Mouse (Mus musculus): ENCODE measurements at regions not wholly inside any gene's neighbourhood (a gene's known extent, or its start where the extent isn't known, plus 50 kb on each side); places are given as distances from the start of the nearest gene placed in this dataset.

DNA sequence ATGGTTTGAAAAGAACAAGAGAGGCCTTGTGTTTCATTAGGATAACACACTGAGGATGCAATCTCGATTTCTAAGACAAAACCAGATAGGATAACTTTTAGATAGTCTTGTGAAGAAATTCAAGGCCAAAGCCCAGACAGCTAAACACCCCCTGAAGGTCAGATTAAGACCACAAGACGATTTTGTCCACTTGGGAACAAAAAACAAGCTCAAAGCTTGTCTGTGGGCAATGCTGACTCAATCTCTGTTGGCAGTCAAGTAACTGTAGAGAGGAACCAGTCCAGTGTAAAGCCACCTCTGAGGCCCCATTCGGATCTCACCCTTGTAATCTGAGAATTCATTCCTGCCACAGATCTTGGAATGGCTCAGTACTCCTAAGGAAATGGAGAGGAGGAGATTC lies 75.7 kb upstream of the Slc39a10 start:
- Histone ChIP-seq H3K4me3 (ENCODE audit: insufficient read depth, low read length) (no peak overlapping the region), H3K27ac (ENCODE audit: insufficient read depth, low read length) (no peak overlapping the region), H3K4me1 (ENCODE audit: control insufficient read depth, insufficient read depth, low read length) (peaks cover 6% of the 10 kb centered on the region; the same call in 1 of the 2 replicates)
- TF ChIP-seq CTCF (IDR thresholded peaks at IDR 0.05; ENCODE audit: extremely low read depth, insufficient read depth, low read length), result no peak
- TF ChIP-seq POLR2A (IDR thresholded peaks at IDR 0.05; ENCODE audit: extremely low read depth, insufficient read depth, low read length), result no peak

- H3K4me3 ChIP-seq (ENCODE audit: insufficient read depth, low read length), result no peak overlapping the region
- H3K4me1 ChIP-seq (ENCODE audit: control insufficient read depth, insufficient read depth, low read length), result peaks cover 8% of the 10 kb centered on the region; the same call in 1 of the 2 replicates
- TF ChIP-seq CTCF (IDR thresholded peaks at IDR 0.05; ENCODE audit: extremely low read depth, insufficient read depth, low read length), result no peak
- H3K27ac ChIP-seq (ENCODE audit: insufficient read depth, low read length), result peak overlapping the region; percentile 99
Observed at GRCm38 (mm10) chr1:46966917-46967266, 74.2 kb upstream of the Slc39a10 start.

DNA sequence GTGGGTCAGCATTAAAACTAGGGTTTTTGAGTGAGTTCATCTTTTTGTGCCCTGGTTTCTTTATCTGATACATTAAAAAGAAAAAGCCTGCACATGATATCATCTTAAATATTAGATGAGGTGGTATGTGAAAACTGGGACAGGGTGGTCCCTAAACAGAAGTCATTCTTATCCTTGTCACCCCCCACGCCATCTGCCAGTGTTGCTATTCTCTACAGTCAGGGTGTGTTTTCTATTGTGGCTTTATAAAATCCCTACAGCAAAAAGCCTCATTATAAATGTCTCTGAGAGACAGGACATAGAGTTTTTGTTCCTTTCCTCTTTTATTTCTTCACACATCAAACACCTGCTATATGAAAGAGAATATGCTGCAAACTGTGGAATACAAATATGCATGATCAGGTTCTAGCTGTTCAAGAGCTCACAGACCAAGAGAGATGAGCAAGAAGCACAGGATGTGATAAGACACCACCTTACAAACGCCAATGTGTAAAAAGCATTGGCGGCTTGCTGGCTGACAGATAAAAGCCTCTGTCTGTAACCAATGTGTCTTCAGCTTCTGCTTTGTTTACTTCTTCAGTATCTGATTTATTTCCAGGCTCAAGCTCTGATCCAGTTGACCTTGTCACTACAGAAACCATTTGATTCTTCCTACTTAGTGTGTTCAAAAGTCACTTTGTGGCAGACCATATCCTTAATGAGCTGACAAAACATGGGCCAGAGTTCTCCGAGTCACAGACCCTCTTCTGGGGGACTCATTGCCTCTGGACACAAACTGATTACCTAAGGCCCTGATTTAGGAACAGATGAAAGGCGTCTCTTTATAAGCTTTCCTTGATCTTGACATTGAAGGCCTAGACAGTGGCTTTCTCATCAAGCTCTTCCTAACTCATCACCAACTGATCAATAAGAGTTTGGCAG lies 73.6 kb upstream of the Slc39a10 start:
- H3K27ac ChIP-seq (ENCODE audit: insufficient read depth, low read length), result peak overlapping the region; percentile 99
- TF ChIP-seq CTCF (IDR thresholded peaks at IDR 0.05; ENCODE audit: extremely low read depth, insufficient read depth, low read length), result no peak
- no peak for TF ChIP-seq POLR2A (IDR thresholded peaks at IDR 0.05; ENCODE audit: extremely low read depth, insufficient read depth, low read length)
- H3K4me1 ChIP-seq (ENCODE audit: control insufficient read depth, insufficient read depth, low read length), result peaks cover 8% of the 10 kb centered on the region; the same call in 1 of the 2 replicates
- no peak overlapping the region for H3K4me3 ChIP-seq (ENCODE audit: insufficient read depth, low read length)

DNA sequence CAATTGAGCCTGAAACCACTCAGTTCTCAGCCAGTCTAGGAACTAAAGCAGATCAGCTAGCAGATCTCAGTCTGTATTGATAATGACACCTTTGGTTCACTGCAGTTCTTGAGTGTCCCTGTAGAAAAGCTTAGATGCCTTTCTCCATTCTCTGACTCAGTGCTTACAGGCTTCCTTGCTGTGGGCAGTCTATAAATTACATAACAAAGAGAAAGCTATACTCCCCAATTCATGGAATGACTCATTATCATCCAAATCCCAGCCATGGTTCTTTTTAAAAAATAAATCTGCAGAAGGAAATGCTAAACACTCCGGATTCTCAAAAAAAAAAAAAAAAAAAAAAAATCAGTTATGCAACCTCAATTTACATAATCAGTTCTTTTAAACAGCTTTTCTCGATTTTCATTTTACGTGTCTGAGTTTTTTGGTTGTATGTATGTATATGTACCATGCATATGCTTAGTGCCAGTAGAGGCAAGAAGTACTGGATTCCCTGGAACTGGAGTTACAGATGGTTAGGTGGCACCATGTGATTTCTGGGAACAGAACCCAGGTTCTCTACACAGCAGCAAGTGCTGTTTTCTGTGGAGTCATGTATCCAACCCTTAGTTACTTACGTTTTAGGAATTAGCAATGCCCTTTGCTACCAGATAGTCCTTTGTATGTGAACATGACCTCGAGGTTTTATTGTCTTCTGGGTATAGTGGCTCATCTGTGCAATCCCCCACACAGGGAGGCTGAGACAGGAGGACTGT lies 71.5 kb upstream of the Slc39a10 start:
- Histone ChIP-seq H3K4me1 (ENCODE audit: control insufficient read depth, insufficient read depth, low read length) (peaks cover 5% of the 10 kb centered on the region; the same call in 1 of the 2 replicates), H3K4me3 (ENCODE audit: insufficient read depth, low read length) (no peak overlapping the region), H3K27ac (ENCODE audit: insufficient read depth, low read length) (peak overlapping the region; percentile 92)
- TF ChIP-seq POLR2A (IDR thresholded peaks at IDR 0.05; ENCODE audit: extremely low read depth, insufficient read depth, low read length), result no peak
- TF ChIP-seq CTCF (IDR thresholded peaks at IDR 0.05; ENCODE audit: extremely low read depth, insufficient read depth, low read length), result no peak
